Mouse (Mus musculus): ENCODE data around the gene Ppwd1. TPM values are rescaled to one million over a fixed set of nuclear protein-coding genes. Genes with fewer than 3 reads are reported as not detected.

The Ppwd1 gene
- 1.2 and 3.9 TPM in 2 replicates for polyA plus RNA-seq (2012; ENCODE audit: low replicate concordance)

DNA sequence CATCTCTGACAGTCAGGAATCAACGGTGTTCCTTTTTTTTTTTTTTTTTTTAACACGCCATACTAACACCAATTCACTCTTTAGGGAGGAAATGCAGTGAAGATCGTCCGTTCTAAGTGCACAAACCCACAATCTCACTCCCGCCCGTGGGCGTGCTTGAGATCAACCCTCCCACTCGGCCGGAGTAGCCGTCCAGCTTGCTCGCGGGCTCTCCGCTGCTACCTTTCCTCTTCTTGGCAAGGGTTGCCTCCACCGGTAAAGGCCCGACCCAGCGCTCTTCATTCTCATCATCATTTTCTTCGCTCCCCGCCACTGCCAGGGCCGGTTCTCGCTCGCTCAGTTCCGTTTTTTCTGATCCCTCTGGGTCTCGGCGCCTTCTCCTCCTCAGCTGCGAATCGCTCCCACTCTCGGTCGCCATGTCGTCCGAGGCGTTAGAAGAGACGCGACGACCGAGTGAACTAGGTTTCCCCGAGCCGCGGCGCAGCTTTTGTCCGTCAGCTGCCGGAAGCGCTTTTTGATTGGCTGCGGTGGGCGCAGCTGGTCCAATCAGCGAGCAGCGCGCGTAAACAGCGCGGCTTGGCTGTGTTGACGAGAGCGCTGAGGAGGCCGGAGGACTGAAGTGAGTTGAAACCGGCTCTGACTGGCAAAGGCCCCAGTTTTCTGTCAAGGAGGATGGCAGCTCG, at the start of gene Ppwd1, which contains the start of gene Cenpk:
Gene Ppwd1, minus strand, starts transcription at position 460 of the 683 bp plus-strand sequence.
Gene Cenpk, plus strand, starts transcription at position 228 of the 683 bp plus-strand sequence.

DNA sequence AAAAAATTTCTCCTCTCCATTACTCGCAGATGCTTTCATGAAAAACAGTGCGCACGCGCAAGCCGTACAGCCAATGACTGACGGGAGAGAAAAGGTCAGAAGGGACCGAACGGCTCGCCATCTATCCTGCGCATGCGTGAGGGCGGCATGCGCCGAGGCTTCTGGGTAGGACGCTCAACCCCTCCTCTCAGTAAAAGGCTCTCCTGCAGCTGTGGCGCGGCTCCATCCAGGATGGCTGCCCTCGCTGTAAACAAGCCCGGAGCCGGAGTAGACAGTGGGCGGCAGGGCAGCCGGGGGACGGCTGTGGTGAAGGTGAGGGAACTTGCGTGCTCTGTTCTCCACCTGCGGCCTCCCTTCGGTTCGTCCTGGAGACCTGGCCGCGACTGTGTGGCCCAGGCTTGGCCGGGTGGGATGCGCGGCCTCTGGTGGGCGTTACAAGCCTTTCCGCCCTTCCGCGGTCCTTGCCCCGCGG, 50.0 kb downstream of the Ppwd1 start, which contains the start of gene Trim23:
Gene Trim23, plus strand, starts transcription at position 148 of the 472 bp plus-strand sequence.

DNA sequence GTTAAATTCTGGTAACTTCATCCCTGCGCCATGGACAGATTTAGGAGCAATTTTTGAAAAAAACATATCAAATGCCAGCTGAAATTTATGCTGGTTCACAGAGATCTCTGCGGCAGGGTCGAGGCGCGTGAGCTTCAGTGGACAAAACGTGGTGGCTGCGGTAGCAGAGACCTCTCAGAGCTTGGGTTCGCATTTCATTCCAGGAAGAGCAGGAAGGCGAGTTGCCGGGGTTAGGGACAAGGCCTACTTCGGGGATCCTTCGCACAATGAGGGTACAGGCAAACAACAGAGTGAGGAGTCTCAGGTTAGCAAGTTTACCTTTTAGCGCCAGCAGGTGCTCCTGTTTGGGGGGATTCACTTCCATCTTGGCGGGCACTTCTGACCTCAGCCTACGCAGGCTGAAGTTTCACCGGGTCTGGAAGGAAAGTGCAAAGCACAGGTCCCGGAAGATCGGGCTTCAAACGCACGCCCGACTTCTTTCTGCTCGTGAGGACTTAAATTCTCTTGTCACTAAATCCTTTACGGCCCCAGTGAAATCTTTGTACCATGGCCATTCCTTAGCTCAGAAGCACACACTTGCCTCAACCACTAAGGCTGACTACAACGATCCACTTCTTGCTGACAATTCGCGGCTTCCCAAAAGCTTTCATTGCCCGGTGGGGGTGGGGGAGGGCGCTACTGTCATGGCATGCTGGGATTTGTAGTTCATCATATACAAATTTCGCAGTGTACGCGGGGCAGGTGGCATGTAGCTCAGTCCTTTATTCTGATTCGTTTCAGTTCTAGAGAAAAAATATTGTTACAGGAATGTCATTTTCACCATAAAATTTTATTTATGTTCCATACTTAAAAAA, 50.6 kb downstream of the Ppwd1 start, which contains the start of gene Trappc13:
Gene Trappc13, minus strand, starts transcription at position 674 of the 854 bp plus-strand sequence.

Other genes with a start within 250 kb of the Ppwd1 start
- 8.7 and 11.8 TPM in 2 replicates for gene Nln, start 119.2 kb downstream of the Ppwd1 start, polyA plus RNA-seq (2012; ENCODE audit: low replicate concordance)
- 0.35 and 0.48 TPM in 2 replicates for gene Sgtb, start 119.1 kb downstream of the Ppwd1 start, polyA plus RNA-seq (2012; ENCODE audit: low replicate concordance)
- gene Trappc13, start 50.4 kb downstream of the Ppwd1 start, polyA plus RNA-seq (2012; ENCODE audit: low replicate concordance) = 0.79 and 3.5 TPM in 2 replicates
- 1.4 and 1.8 TPM in 2 replicates for gene Trim23, start 50.0 kb downstream of the Ppwd1 start, polyA plus RNA-seq (2012; ENCODE audit: low replicate concordance)
- gene Cenpk, start 232 bp downstream of the Ppwd1 start, polyA plus RNA-seq (2012; ENCODE audit: low replicate concordance) = 1.3 TPM in 1 of 2 replicates, not detected in the other
- 0.87 and 1.0 TPM in 2 replicates for gene Adamts6, start 59.0 kb upstream of the Ppwd1 start, polyA plus RNA-seq (2012; ENCODE audit: low replicate concordance)

Data from hematopoietic multipotent progenitor cell, adult 10-12 weeks (in vitro differentiated cells).